Mouse (Mus musculus) forebrain, embryonic 16.5 days (tissue): Measurements from ENCODE around the gene Kansl1l. TPM values are rescaled to one million over a fixed set of nuclear protein-coding genes. Genes with fewer than 3 reads are reported as not detected.

Experiments
- ATAC-seq: fragments of 200-750 bp; cut with Nextera tagmentation; 2 replicates; pipeline ENCODE4 v1.8.0; 2017; ENCODE audit warnings: mild to moderate bottlenecking, moderate library complexity
- H3K27ac ChIP-seq: fragments of 300-500 bp; sonication (generic); 2 replicates; pipeline ENCODE4 v1.5.1; 2014; ENCODE audit warnings: low read length, control low read depth
- H3K27me3 ChIP-seq: fragments of 300-500 bp; sonication (generic); replicated peaks from 2 replicates; pipeline ENCODE4 v1.6.1; 2014; ENCODE audit warnings: low read length; ENCODE audit not compliant: control insufficient read depth, insufficient read depth
- H3K36me3 ChIP-seq: fragments of 300-500 bp; sonication (generic); 2 replicates; pipeline ENCODE4 v1.6.1; 2014; ENCODE audit not compliant: control insufficient read depth, insufficient read depth
- H3K4me1 ChIP-seq: fragments of 300-500 bp; sonication (generic); replicated peaks from 2 replicates; pipeline ENCODE4 v1.6.1; 2014; ENCODE audit warnings: low read length; ENCODE audit not compliant: control insufficient read depth, insufficient read depth
- H3K4me2 ChIP-seq: fragments of 300-500 bp; sonication (generic); 2 replicates; pipeline ENCODE4 v1.6.1; 2014; ENCODE audit warnings: mild to moderate bottlenecking, low read length, control low read depth
- H3K4me3 ChIP-seq: fragments of 300-500 bp; sonication (generic); replicated peaks from 2 replicates; pipeline ENCODE4 v1.5.1; 2014; ENCODE audit warnings: mild to moderate bottlenecking, low read length, control low read depth
- H3K9ac ChIP-seq: fragments of 300-500 bp; sonication (generic); replicated peaks from 2 replicates; pipeline ENCODE4 v1.6.1; 2014; ENCODE audit warnings: low read depth, low read length, control low read depth
- H3K9me3 ChIP-seq: fragments of 300-500 bp; sonication (generic); 2 replicates; pipeline ENCODE4 v1.6.1; 2016; ENCODE audit warnings: low read length; ENCODE audit not compliant: control insufficient read depth
- WGBS: fragments of 180-500 bp; shearing (Covaris S2); extraction: QIAGEN DNeasy Blood & Tissue Kit; methylation state at CpG from one replicate; pipeline ENCODE4 v1.1.7; 2014; 5-methylcytosine and 5-hydroxymethylcytosine counted together
- polyA plus RNA-seq: library from polyadenylated mRNA; unstranded; fragments of >200 nt; fragmentation: Nextera tagmentation; extraction: Ambion mirVana; gene quantifications from 2 replicates; pipeline ENCODE4 v1.2.1, GENCODE M21; 2015

Gene Kansl1l
- polyA plus RNA-seq, 1 experiment from 2014 or later, result 15.0 TPM

DNA sequence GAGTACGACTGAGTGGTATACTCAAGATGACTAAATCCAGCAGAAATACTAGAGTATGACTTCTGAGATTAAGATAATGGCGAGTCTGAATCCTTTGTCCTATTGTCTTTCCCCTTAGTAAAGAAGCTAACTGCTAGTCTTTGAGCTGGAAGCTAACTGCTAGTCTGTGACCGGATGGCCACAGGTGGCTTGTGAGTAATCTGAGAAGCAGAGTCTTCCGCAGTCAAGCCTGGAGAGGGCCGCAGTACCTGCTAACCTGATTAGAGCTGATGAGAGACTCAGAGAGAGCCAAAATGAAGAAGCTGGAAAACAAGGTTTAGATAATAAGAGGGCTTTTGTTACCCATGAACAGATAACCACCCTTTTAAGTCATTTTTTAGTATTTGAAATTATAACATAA, 12.7 kb downstream of the Kansl1l start:
- Histone ChIP-seq H3K27ac (no peak overlapping the region), H3K36me3 (peaks cover 4% of the 10 kb centered on the region; the same call in 1 of the 2 replicates), H3K4me3 (no peak overlapping the region), H3K9me3 (peaks cover 3% of the 10 kb centered on the region; the same call in 1 of the 2 replicates), H3K9ac (no peak overlapping the region), H3K4me2 (no peak overlapping the region), H3K4me1 (no peaks in the 10 kb centered on the region), H3K27me3 (no peaks in the 10 kb centered on the region)
- 65% methylated on average over 5 of the region's 5 CpGs for WGBS
- no peak for ATAC-seq

DNA sequence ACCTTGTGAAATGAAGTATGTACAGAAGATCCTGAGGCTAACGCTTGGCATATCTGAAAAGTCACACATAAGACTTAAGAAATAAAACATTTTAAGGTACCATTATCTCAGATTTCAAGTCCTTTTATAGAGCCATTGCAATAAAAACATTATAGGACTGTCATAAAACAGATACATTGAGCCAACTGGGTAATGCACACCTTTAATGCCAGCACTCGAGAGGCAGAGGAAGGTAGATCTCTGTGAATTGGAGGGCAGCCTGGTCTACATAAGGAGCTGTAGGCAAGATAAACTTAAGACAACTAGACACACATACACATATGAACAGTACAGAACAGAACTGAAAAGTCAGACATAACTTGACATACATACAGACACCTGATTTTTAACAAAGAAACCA, 19.4 kb downstream of the Kansl1l start:
- WGBS, result 95% methylated on average over 2 of the region's 2 CpGs
- H3K9me3 ChIP-seq, result no peaks in the 10 kb centered on the region
- no peaks in the 10 kb centered on the region for H3K27me3 ChIP-seq
- no peak overlapping the region for H3K27ac ChIP-seq
- H3K36me3 ChIP-seq, result peaks cover 4% of the 10 kb centered on the region; the same call in 1 of the 2 replicates
- H3K4me1 ChIP-seq, result no peaks in the 10 kb centered on the region
- ATAC-seq, result no peak
- no peak overlapping the region for H3K4me2 ChIP-seq
- H3K4me3 ChIP-seq, result no peak overlapping the region
- no peak overlapping the region for H3K9ac ChIP-seq

DNA sequence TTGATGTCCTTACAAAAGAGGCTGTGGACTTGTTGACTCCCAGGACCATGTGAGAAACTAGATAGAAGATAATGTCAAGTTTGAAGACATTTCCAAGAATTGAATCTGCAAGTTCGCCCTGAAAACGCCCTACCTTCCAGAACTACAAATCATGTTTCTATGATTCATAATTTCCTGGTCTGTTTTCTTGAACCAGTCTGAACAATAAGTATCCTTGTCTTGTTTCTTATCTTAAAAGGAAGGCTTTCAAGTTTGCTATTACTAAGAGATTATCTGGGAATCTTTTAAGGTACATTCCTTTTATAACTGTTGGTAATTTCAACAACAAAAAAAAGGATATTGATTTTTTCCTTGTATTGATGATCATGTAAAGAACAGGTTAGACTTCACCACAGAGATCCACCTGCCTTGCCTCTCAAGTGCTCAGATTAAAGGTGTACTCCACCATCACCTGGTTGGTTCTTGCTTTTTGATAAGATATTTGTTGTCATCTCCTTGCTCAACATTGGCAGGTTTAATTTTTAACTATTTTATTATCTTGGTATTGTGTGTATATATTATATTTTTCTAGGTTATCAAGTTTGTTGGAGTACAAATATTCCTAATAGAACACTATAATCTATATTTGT, 24.4 kb downstream of the Kansl1l start:
- no peaks in the 10 kb centered on the region for H3K9me3 ChIP-seq
- no peak for ATAC-seq
- no peaks in the 10 kb centered on the region for H3K27me3 ChIP-seq
- no peaks in the 10 kb centered on the region; the same call in 1 of the 2 replicates for H3K36me3 ChIP-seq
- H3K4me1 ChIP-seq, result no peaks in the 10 kb centered on the region
- no peak overlapping the region for H3K4me3 ChIP-seq
- H3K9ac ChIP-seq, result no peak overlapping the region
- WGBS, result 97% methylated on average over 2 of the region's 2 CpGs
- H3K4me2 ChIP-seq, result no peak overlapping the region
- H3K27ac ChIP-seq, result no peak overlapping the region

DNA sequence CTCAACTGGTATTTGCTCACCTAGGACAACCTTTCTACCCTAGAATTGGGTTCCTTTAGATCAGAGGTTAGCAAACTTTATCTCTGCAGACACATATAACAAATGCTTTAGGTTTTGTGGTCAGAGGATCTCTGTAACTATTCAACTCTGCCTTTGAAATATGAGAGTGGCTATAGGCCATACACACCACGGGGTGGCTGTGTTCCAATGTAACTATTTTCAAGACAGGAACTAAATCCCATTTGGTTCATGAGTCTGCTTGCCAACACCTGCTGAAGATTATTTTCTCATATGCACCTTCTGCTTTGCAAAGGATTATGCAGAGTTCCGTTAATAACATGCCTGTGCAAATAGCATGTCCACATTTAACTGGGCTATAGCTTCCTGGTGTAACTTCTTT, 35.1 kb downstream of the Kansl1l start:
- no peaks in the 10 kb centered on the region for H3K36me3 ChIP-seq
- no peaks in the 10 kb centered on the region for H3K9me3 ChIP-seq
- no peaks in the 10 kb centered on the region for H3K4me1 ChIP-seq
- no peaks in the 10 kb centered on the region for H3K27me3 ChIP-seq
- no peak overlapping the region for H3K4me2 ChIP-seq
- H3K27ac ChIP-seq, result no peak overlapping the region
- no peak overlapping the region for H3K4me3 ChIP-seq
- H3K9ac ChIP-seq, result no peak overlapping the region
- ATAC-seq, result no peak
- WGBS, result 67% methylated on average over 2 of the region's 2 CpGs

DNA sequence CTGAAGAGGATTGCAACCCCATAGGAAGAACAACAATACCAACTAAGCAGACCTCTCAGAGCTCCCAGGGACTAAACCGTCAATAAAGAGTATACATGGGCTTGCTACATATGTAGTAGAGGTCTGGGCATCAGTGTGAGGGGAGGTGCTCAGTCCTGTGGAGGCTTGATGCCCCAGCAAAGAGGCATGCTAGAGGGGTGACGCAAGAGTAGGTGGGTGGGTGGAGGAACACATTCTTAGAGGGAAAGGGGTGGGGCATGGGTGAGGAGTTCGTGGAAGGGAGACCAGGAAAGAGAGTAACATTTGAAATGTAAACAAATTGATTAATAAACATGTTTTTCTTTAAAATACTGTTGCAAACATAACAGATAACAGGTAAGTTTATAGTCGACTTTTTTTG, 36.3 kb downstream of the Kansl1l start:
- WGBS, result 81% methylated on average over 4 of the region's 4 CpGs
- no peaks in the 10 kb centered on the region for H3K27me3 ChIP-seq

DNA sequence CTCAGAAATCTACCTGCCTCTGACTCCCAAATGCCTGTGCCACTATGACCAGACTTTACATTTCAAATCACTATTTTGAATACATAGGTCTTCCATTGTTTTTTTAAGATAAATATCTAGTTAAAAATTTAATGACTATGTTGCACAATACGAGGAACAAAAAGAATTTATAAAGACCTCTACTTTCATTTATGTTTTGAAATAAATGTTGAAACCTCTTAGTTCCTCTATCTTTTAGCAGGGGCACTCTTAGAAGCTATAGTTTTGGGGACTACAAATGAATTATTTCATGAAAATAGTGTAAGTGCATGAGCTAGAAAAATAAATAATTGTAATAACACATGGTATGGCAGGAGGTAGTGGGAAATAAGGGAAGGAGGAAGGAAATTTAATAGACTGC, 38.6 kb downstream of the Kansl1l start:
- H3K4me3 ChIP-seq, result no peak overlapping the region
- H3K4me2 ChIP-seq, result no peak overlapping the region
- no peak overlapping the region for H3K27ac ChIP-seq
- WGBS, result 95% methylated on average over 1 of the region's 1 CpGs
- no peaks in the 10 kb centered on the region for H3K9me3 ChIP-seq
- H3K36me3 ChIP-seq, result peaks cover 4% of the 10 kb centered on the region; the same call in 1 of the 2 replicates
- H3K27me3 ChIP-seq, result no peaks in the 10 kb centered on the region
- H3K4me1 ChIP-seq, result no peaks in the 10 kb centered on the region
- no peak for ATAC-seq
- no peak overlapping the region for H3K9ac ChIP-seq

More for the DNA sequence above, 36.3 kb downstream of the Kansl1l start:
- H3K4me2 ChIP-seq, result no peak overlapping the region
- H3K36me3 ChIP-seq, result peaks cover 2% of the 10 kb centered on the region; the same call in 1 of the 2 replicates
- no peaks in the 10 kb centered on the region for H3K9me3 ChIP-seq
- ATAC-seq, result no peak
- no peaks in the 10 kb centered on the region for H3K4me1 ChIP-seq
- no peak overlapping the region for H3K27ac ChIP-seq
- H3K4me3 ChIP-seq, result no peak overlapping the region
- H3K9ac ChIP-seq, result no peak overlapping the region

DNA sequence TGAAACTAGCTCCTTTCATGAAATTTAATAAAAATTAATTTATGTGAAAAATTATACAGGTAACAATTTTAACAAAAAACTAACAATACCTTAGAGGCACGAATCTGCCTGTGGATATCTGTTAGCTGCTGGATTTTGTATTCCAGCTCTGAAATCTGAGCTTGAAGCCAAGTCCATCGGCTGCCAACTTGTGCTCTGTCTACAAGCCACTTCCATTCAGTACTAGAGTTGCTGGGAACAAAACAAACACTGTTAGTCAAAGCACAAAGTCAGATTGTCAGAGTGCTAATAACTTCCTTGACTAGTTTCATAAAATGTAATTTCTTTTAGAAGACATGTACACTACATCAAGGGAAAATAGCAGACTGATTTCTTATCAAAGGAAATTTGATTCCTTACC, 39.5 kb downstream of the Kansl1l start:
- Histone ChIP-seq H3K27ac (no peak overlapping the region), H3K9me3 (no peaks in the 10 kb centered on the region), H3K36me3 (peaks cover 4% of the 10 kb centered on the region; the same call in 1 of the 2 replicates), H3K27me3 (no peaks in the 10 kb centered on the region), H3K4me1 (no peaks in the 10 kb centered on the region), H3K9ac (no peak overlapping the region), H3K4me3 (no peak overlapping the region), H3K4me2 (no peak overlapping the region)
- WGBS, result 66% methylated on average over 2 of the region's 2 CpGs
- ATAC-seq, result no peak

DNA sequence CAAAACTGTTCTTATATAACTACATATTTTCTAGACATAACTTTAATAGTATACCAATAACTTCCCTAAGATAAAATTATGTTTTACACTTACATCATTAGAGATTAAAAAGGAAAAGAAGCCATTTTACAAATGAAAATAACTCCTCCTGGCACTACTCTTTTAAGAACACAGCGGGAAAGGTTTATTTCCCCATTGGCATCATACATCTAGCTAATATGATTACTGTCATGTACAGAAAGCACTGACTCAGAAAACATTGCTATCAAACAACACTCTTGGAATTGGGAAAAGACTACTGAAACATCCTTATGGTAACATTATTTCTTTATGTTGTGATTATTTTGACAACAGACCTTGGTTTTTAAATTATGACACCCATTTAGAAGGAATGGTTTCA, 48.6 kb downstream of the Kansl1l start:
- Histone ChIP-seq H3K4me1 (no peaks in the 10 kb centered on the region), H3K27ac (no peak overlapping the region), H3K4me2 (no peak overlapping the region), H3K9me3 (no peaks in the 10 kb centered on the region), H3K4me3 (no peak overlapping the region), H3K9ac (no peak overlapping the region), H3K36me3 (peaks cover 6% of the 10 kb centered on the region), H3K27me3 (no peaks in the 10 kb centered on the region)
- no peak for ATAC-seq
- WGBS, result 94% methylated on average over 1 of the region's 1 CpGs

DNA sequence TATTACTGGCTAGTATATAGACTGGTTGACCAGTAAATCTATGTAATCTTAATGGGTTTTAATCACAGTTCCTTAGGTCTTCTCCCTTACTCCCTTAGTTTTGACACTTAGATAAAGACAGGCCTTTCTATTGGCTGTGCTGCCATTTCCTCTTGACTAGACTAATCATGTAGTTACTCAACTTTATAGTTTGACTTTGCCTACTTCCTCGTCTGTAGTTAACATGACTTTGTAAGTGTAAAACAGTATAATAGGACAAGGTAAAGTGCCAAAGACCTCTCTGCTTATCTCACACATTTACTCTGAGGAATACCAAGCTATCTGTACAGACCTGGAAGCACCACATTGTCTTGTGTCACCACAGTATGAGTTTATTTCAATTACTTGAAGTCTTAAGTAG, 86.8 kb downstream of the Kansl1l start:
- ATAC-seq, result no peak
- Histone ChIP-seq H3K4me2 (no peak overlapping the region), H3K27ac (no peak overlapping the region)

DNA sequence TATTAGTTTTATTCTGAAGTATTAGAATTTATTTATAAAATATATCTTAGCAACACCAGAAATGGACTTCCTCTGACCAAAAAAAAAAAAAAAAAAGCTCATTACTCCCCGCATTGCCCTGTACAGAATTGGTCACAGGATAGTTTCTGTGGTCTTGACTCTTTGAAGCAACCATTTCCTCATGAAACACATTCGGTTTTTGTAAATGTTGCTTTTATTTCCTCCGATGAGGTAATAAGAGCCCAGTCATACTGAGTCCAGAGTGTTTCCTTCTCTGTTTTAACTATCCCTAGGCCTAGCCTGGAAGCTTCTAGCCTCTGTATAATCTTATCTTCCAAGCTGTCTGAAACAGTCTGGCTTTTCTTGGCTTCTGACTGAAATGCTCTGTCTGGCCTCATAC, 104.5 kb downstream of the Kansl1l start:
- 99% methylated on average over 3 of the region's 3 CpGs for WGBS
- H3K36me3 ChIP-seq, result peaks cover 14% of the 10 kb centered on the region
- H3K4me1 ChIP-seq, result no peaks in the 10 kb centered on the region
- no peaks in the 10 kb centered on the region for H3K27me3 ChIP-seq
- no peak for ATAC-seq
- H3K27ac ChIP-seq, result no peak overlapping the region
- no peak overlapping the region for H3K4me3 ChIP-seq
- H3K9ac ChIP-seq, result no peak overlapping the region
- H3K4me2 ChIP-seq, result no peak overlapping the region
- H3K9me3 ChIP-seq, result no peaks in the 10 kb centered on the region

More for the DNA sequence above, 86.8 kb downstream of the Kansl1l start:
- no peak overlapping the region for H3K9ac ChIP-seq
- no peak overlapping the region for H3K4me3 ChIP-seq
- peaks cover 16% of the 10 kb centered on the region for H3K36me3 ChIP-seq
- H3K4me1 ChIP-seq, result no peaks in the 10 kb centered on the region
- WGBS, result 83% methylated on average over 1 of the region's 1 CpGs
- no peaks in the 10 kb centered on the region for H3K9me3 ChIP-seq
- no peaks in the 10 kb centered on the region for H3K27me3 ChIP-seq
